Comparison of ENCODE assay signal across 9 mouse cellular contexts in genomic region chr14:61687346-61688012, GRCm38 (mm10).
DNase-seq lines count a peak whose midpoint lies in the region; ATAC-seq lines count a peak whose summit lies in the region.
"Had no signal": no experiment of that assay in that cellular context is flagged by ENCODE, and none has a peak within 500 bp of the region (broad histone marks: within the 10 kb centered on the region; RNA-seq: fewer than 3 reads in every experiment).

No protein-coding gene starts in this region.

- no peak for ATAC-seq in embryonic facial prominence, embryonic 15.5 days (ENCODE audit: insufficient number of reproducible peaks, low FRiP score, low TSS enrichment, low read depth)
- no peak for ATAC-seq in intestine, embryonic 15.5 days
- no peak for ATAC-seq in midbrain, embryonic 16.5 days
- ATAC-seq: Patski had no signal

- H3K4me2 ChIP-seq in embryonic facial prominence, embryonic 15.5 days (replicated peaks), result peak overlapping the region; percentile 69
- H3K4me2 ChIP-seq in intestine, embryonic 15.5 days (replicated peaks), result peak overlapping the region; percentile 89
- peak overlapping the region; percentile 37; the same call in 1 of the 2 replicates for H3K4me2 ChIP-seq in midbrain, embryonic 16.5 days (ENCODE audit: low read length)

- peak overlapping the region; percentile 40 for H3K4me3 ChIP-seq in embryonic facial prominence, embryonic 15.5 days (replicated peaks)
- peak overlapping the region; percentile 39 for H3K4me3 ChIP-seq in intestine, embryonic 15.5 days (replicated peaks)
- 0 out of 2 replicates have a peak overlapping the region, but pooled peaks have one; percentile 6 for H3K4me3 ChIP-seq in midbrain, embryonic 16.5 days (ENCODE audit: low read depth, low read length)

- no peaks in the 10 kb centered on the region for H3K9me3 ChIP-seq in embryonic facial prominence, embryonic 15.5 days (replicated peaks)
- no peaks in the 10 kb centered on the region for H3K9me3 ChIP-seq in intestine, embryonic 15.5 days
- H3K9me3 ChIP-seq in midbrain, embryonic 16.5 days (replicated peaks; ENCODE audit: control insufficient read depth, low read length, poor library complexity, severe bottlenecking), result no peaks in the 10 kb centered on the region

- no peak overlapping the region for H3K9ac ChIP-seq in embryonic facial prominence, embryonic 15.5 days
- H3K9ac ChIP-seq in intestine, embryonic 15.5 days, result no peak overlapping the region
- no peak overlapping the region for H3K9ac ChIP-seq in midbrain, embryonic 16.5 days (ENCODE audit: low read depth, low read length)

- peaks cover 60% of the 10 kb centered on the region for H3K4me1 ChIP-seq in embryonic facial prominence, embryonic 15.5 days
- H3K4me1 ChIP-seq in intestine, embryonic 15.5 days (replicated peaks), result peaks cover 31% of the 10 kb centered on the region
- H3K4me1 ChIP-seq in midbrain, embryonic 16.5 days (ENCODE audit: control insufficient read depth, insufficient read depth, low read length), result peaks cover 11% of the 10 kb centered on the region

- H3K27ac ChIP-seq in embryonic facial prominence, embryonic 15.5 days (replicated peaks), result no peak overlapping the region
- no peak overlapping the region for H3K27ac ChIP-seq in intestine, embryonic 15.5 days
- no peak overlapping the region for H3K27ac ChIP-seq in midbrain, embryonic 16.5 days (ENCODE audit: low read length)

- intact Hi-C loops in left cerebral cortex, postnatal 36 days (cut with DNase I), result no loop called here

- H3K36me3 ChIP-seq in embryonic facial prominence, embryonic 15.5 days, result no peaks in the 10 kb centered on the region
- no peaks in the 10 kb centered on the region for H3K36me3 ChIP-seq in intestine, embryonic 15.5 days
- no peaks in the 10 kb centered on the region for H3K36me3 ChIP-seq in midbrain, embryonic 16.5 days (ENCODE audit: control insufficient read depth, insufficient read depth, low read length)

- 2% methylated on average over 15 of the region's 15 CpGs for WGBS in embryonic facial prominence, embryonic 15.5 days
- WGBS in intestine, embryonic 15.5 days, result 2% methylated on average over 15 of the region's 15 CpGs
- under 1% methylated on average over 15 of the region's 15 CpGs for WGBS in midbrain, embryonic 16.5 days

- H3K27me3 ChIP-seq in embryonic facial prominence, embryonic 15.5 days, result peaks cover 45% of the 10 kb centered on the region
- peaks cover 36% of the 10 kb centered on the region for H3K27me3 ChIP-seq in intestine, embryonic 15.5 days (replicated peaks)
- H3K27me3 ChIP-seq in midbrain, embryonic 16.5 days (ENCODE audit: control insufficient read depth, insufficient read depth, low read depth, low read length), result peaks cover 36% of the 10 kb centered on the region
- H3K27me3 ChIP-seq: Patski had no signal

- DNase-seq in kidney, adult 9 months, result peak; percentile 27
- DNase-seq in kidney, postnatal 10 days, result no peak
- no peak for DNase-seq in urinary bladder, postnatal 25 days (ENCODE audit: low spot score)
- no peak for DNase-seq in layer of hippocampus, postnatal 25 days (ENCODE audit: extremely low spot score in 1 of 2, low spot score in 1 of 2)
- DNase-seq in left cerebral cortex, postnatal 36 days (ENCODE audit: low spot score in 2 of 2), result no peak

Comparison
In these comparisons a context has a peak if more than half of its experiments do, and no peak if none do; other contexts are left out.
1. H3K4me2 ChIP-seq: peak in every context shown above with its lines; median percentile 89 in intestine, embryonic 15.5 days; 69 in embryonic facial prominence, embryonic 15.5 days; 37 in midbrain, embryonic 16.5 days.